ENCODE assay signal across 13 mouse cellular contexts in the genomic region with DNA sequence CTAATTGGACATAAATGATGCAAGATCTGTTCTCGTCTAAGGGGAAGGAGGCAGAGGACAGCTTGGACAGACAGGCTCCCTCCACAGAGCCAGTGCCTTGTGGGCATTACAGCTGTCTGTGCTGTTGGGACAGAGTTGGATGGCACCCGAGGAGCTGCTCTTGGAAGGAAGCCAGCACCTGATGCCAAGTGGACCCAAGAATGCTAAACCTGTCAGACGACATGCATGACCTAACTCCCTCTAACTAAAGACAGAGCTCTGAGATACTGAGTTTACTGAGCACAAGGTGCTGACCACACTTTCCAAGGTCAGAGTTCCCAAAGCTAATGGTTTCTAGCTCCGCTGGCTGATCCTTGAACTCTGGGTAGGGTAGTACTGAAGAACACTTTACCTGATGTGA.
A peak's percentile ranks its signal among the peaks of the same experiment; 100 is the strongest.
DNase-seq lines count a peak whose midpoint lies in the region; ATAC-seq and TF ChIP-seq lines count a peak whose summit lies in the region.
"Had no signal": no experiment of that assay in that cellular context is flagged by ENCODE, and none has a peak within 500 bp of the region (broad histone marks: within the 10 kb centered on the region; RNA-seq: fewer than 3 reads in every experiment).

No protein-coding gene starts in this region.

- ATAC-seq in heart, embryonic 15.5 days (replicated peaks; ENCODE audit: insufficient number of reproducible peaks, insufficient read depth, low FRiP score, low read depth) = no peak
- ATAC-seq in midbrain, postnatal 0 days (ENCODE audit: low FRiP score) = no peak
- ATAC-seq in midbrain, embryonic 14.5 days (ENCODE audit: low FRiP score, low TSS enrichment) = no peak
- ATAC-seq: forebrain, embryonic 15.5 days had no signal

- 43% methylated on average over 4 of the region's 4 CpGs for WGBS in heart, embryonic 15.5 days
- WGBS in midbrain, postnatal 0 days = 68% methylated on average over 4 of the region's 4 CpGs
- 81% methylated on average over 4 of the region's 4 CpGs for WGBS in midbrain, embryonic 14.5 days

- H3K36me3 ChIP-seq in heart, embryonic 15.5 days = peaks cover 73% of the 10 kb centered on the region
- peaks cover 59% of the 10 kb centered on the region for H3K36me3 ChIP-seq in midbrain, postnatal 0 days (ENCODE audit: insufficient read depth, low read length)
- H3K36me3 ChIP-seq in midbrain, embryonic 14.5 days (ENCODE audit: control insufficient read depth, insufficient read depth, low read length) = peaks cover 82% of the 10 kb centered on the region

- H3K9ac ChIP-seq in heart, embryonic 15.5 days = no peak overlapping the region
- no peak overlapping the region for H3K9ac ChIP-seq in midbrain, postnatal 0 days (replicated peaks; ENCODE audit: low read length, poor library complexity, severe bottlenecking)
- no peak overlapping the region for H3K9ac ChIP-seq in midbrain, embryonic 14.5 days (replicated peaks; ENCODE audit: low read length)
- H3K9ac ChIP-seq: forebrain, embryonic 15.5 days; liver, embryonic 14.5 days had no signal

- no peaks in the 10 kb centered on the region for H3K27me3 ChIP-seq in heart, embryonic 15.5 days
- H3K27me3 ChIP-seq in midbrain, postnatal 0 days (ENCODE audit: insufficient read depth, low read length) = no peaks in the 10 kb centered on the region
- no peaks in the 10 kb centered on the region for H3K27me3 ChIP-seq in midbrain, embryonic 14.5 days (ENCODE audit: control insufficient read depth, insufficient read depth, low read length)
- H3K27me3 ChIP-seq: forebrain, embryonic 15.5 days had no signal

- TF ChIP-seq CTCF in midbrain, postnatal 0 days (IDR thresholded peaks at IDR 0.05) = no peak
- TF ChIP-seq CTCF in layer of hippocampus, adult 2 months (conservative IDR thresholded peaks at IDR 0.05) = no peak

- DNase-seq in heart, postnatal 25 days (ENCODE audit: low spot score) = no peak
- DNase-seq in urinary bladder, postnatal 25 days (ENCODE audit: low spot score) = peak; percentile 15
- no peak for DNase-seq in urinary bladder, adult 2 months (ENCODE audit: low spot score)
- peak; percentile 44 for DNase-seq in gastrocnemius, postnatal 25 days
- no peak for DNase-seq in midbrain, postnatal 0 days (ENCODE audit: low spot score)
- DNase-seq in layer of hippocampus, adult 2 months (ENCODE audit: low spot score in 2 of 2) = no peak
- no peak for DNase-seq in midbrain, embryonic 14.5 days
- DNase-seq: embryo, embryonic 11 days; thymus, postnatal 14 days had no signal

- no peak overlapping the region for H3K4me2 ChIP-seq in heart, embryonic 15.5 days
- no peak overlapping the region for H3K4me2 ChIP-seq in midbrain, postnatal 0 days (ENCODE audit: low read depth, low read length, poor library complexity, severe bottlenecking)
- H3K4me2 ChIP-seq in midbrain, embryonic 14.5 days (ENCODE audit: low read length) = no peak overlapping the region
- H3K4me2 ChIP-seq: forebrain, embryonic 15.5 days had no signal

- peaks cover 12% of the 10 kb centered on the region for H3K4me1 ChIP-seq in heart, embryonic 15.5 days (replicated peaks)
- no peaks in the 10 kb centered on the region for H3K4me1 ChIP-seq in midbrain, postnatal 0 days (ENCODE audit: insufficient read depth, low read length)
- H3K4me1 ChIP-seq in midbrain, embryonic 14.5 days (ENCODE audit: control insufficient read depth, insufficient read depth, low read length) = no peaks in the 10 kb centered on the region
- H3K4me1 ChIP-seq: midbrain, embryonic 10.5 days had no signal

- intact Hi-C loops in heart, postnatal 25 days (cut with DNase I) = no loop called here

- H3K9me3 ChIP-seq in heart, embryonic 15.5 days (replicated peaks) = no peaks in the 10 kb centered on the region
- no peaks in the 10 kb centered on the region for H3K9me3 ChIP-seq in midbrain, postnatal 0 days (ENCODE audit: low read length)
- H3K9me3 ChIP-seq in midbrain, embryonic 14.5 days (ENCODE audit: control insufficient read depth, low read length) = no peaks in the 10 kb centered on the region
- H3K9me3 ChIP-seq: forebrain, embryonic 15.5 days; midbrain, embryonic 10.5 days had no signal

- no peak overlapping the region for H3K4me3 ChIP-seq in heart, embryonic 15.5 days
- no peak overlapping the region for H3K4me3 ChIP-seq in midbrain, postnatal 0 days (ENCODE audit: low read depth, low read length)
- H3K4me3 ChIP-seq in layer of hippocampus, adult 2 months = no peak overlapping the region
- no peak overlapping the region for H3K4me3 ChIP-seq in midbrain, embryonic 14.5 days (replicated peaks; ENCODE audit: low read depth, low read length)
- H3K4me3 ChIP-seq: forebrain, embryonic 15.5 days; midbrain, embryonic 10.5 days had no signal

- peak overlapping the region; percentile 45 for H3K27ac ChIP-seq in heart, embryonic 15.5 days
- no peak overlapping the region for H3K27ac ChIP-seq in midbrain, postnatal 0 days (ENCODE audit: low read depth, low read length)
- H3K27ac ChIP-seq in layer of hippocampus, adult 2 months = no peak overlapping the region
- H3K27ac ChIP-seq in midbrain, embryonic 14.5 days (replicated peaks; ENCODE audit: low read depth, low read length) = no peak overlapping the region
- H3K27ac ChIP-seq: forebrain, embryonic 15.5 days; liver, embryonic 14.5 days; midbrain, embryonic 10.5 days had no signal

Comparison
In these comparisons a context has a peak if more than half of its experiments do, and no peak if none do; other contexts are left out.
1. DNase-seq: peak in urinary bladder, postnatal 25 days (single experiment) and gastrocnemius, postnatal 25 days (single experiment); none in heart, postnatal 25 days (single experiment), urinary bladder, adult 2 months (single experiment), midbrain, postnatal 0 days (single experiment), layer of hippocampus, adult 2 months (0 of 2) and midbrain, embryonic 14.5 days (single experiment).